Mouse (Mus musculus) right cerebral cortex, postnatal 10 days (tissue): ENCODE measurements around the gene Olfr399.

Experiments
- DNase-seq, 2 experiments: peaks; one replicate each; pipeline ENCODE4 v3.0.0; 2021; ENCODE audit warnings: low spot score in 2 of 2

Olfr399 gene

DNA sequence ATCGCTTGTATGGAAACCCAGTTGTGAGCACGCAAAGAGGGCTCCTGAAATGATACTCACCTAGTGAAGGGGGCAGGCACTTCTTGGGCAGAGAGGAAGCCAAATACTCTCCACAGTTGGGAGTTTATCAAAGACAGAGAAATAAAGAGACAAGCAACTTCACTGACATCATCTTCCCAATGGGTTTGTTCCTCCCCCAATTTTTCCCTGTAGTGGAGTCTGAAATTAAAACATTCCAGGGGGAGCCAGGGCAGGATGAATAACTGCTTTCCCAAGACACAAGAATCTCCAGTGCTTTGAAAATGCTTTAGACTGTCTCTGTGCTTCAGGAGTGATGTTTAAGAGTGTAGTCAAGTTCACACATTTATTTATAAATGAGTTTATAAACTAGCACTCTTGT, at the start of gene Olfr399, which contains the start of gene Olfr139:
TSS of gene Olfr399 (minus strand) at position 165 of the 400 bp plus-strand sequence.
TSS of gene Olfr139 (minus strand) at position 101 of the 400 bp plus-strand sequence.
- no peak for DNase-seq

DNA sequence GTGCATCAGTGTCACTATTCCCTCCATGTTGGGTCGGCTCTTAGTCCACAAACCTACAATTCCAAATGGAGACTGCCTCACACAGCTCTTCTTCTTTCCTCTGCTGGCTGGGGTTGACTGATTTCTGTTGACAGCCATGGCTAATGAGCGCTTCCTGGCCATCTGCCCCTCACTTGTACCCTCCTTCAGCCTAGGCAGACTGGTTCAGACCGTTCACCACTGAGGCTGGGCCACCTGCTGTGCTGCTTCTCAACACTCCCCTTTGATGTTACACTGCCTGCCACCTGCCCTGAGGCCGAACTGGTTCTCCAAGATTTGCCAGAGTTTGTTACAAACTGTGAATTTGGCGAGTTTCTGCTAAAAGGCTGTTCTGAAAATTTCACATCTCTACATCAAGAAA, 48.7 kb upstream of the Olfr399 start:
- no peak for DNase-seq

DNA sequence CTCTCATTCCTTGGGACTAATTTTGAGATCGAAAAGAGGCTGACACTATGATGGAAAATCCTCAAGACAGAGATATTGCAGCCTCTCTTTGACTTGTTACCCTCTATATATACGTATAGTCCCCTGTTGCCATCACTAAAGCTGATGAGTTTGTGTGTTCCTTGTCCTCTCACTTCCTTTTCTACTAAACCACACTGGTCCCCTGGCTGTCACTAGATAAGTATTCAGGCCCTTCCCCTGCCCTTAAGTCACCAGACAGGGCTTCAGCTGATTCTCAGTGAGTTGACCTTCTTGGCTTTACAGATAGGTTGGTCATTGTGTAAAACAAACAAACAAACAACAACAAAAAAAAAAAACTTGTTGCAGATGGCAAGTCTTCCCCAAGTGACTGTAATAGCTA, 45.1 kb upstream of the Olfr399 start:
- no peak for DNase-seq

DNA sequence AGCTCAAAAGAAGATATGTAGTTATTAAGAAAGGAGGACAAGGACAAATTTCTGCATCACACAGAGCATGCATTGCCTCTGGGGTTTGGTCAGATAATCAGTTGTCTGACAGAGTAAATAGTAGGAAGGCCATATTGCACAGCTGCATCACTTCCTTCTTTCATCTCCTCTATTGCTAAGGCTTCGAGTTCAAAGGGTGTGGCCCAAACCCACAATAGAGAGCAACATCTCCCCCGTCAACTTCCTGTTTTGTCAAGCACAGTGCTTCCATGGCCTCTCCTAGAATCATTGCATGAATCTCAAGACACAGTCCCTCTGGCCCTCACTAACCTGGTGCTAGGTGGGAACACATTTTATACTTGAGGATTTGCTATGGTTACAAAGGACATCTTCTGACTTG, 44.3 kb upstream of the Olfr399 start:
- DNase-seq, result no peak

DNA sequence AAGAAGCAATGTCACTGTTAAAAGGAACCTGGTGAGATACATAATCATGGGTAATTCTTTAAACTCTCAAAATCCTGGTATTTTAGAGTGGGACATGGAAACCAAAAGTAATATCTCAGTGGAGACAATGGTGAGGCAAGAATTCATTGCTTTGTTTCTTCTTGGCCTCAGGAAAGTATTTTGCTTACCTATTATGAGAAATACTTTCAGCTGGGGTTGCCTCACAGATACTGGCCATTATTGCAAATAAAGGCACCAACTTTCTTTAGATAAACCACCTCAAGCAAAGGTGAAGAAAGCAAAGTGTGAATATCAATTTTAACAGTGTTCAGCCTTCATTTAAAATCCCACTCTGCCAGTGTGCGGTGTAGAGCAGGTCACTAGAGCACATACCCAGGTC, 13.2 kb upstream of the Olfr399 start, which contains the start of gene Zfp616:
TSS of gene Zfp616 (plus strand) at position 301 of the 400 bp plus-strand sequence.
- no peak for DNase-seq

DNA sequence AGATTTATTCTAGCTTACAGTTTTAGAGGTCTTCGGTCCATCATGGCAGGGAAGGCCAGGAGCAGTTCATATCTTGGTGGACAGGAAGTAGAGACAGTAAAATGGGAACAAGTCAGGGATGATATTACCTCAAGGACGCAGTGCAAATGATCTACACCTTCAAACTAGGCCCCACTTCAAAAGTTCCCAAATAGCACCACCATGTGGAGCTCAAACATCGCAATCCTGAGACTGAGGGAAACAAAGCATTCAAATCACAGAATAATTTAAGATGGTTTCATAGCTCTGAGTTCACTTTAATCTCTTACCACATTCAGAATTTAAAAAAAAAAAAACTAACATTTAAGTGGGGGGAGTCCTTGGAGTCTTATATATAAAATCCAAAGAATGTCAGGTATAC, 5.1 kb downstream of the Olfr399 start:
- no peak for DNase-seq
